Mouse (Mus musculus): ENCODE data around the gene Nav1. TPM values are rescaled to one million over a fixed set of nuclear protein-coding genes. Genes with fewer than 3 reads are reported as not detected.

The Nav1 gene
- total and polyA plus RNA-seq, 2 experiments from 2014 or later: 39.9 to 90.0 TPM

DNA sequence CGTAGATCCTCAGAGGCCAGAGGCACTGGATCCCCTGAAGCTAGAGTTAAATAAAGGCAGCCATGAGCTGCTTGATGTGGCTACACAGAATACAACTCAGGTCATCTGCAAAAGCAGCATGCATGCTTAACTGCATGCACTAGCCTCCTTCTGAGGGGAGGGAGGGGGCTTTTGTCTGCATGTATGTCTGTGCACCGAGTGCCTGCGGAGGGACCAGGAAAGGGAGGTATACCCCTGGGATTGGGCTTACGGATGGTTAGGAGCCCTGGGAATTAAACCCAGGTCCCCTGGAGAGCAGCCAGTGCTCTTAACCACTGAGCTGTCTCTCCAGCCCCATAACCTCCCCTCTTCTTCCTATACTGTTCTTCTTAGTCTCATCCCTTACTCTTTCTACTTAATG, 195.0 kb downstream of the Nav1 start:
- WGBS: 83% methylated on average over 4 of the region's 4 CpGs
- Histone ChIP-seq H3K4me3 (ENCODE audit: low read length) (no peak overlapping the region), H3K9me3 (ENCODE audit: low read length) (no peaks in the 10 kb centered on the region), H3K27me3 (ENCODE audit: insufficient read depth, low read length) (no peaks in the 10 kb centered on the region), H3K9ac (replicated peaks; ENCODE audit: low read length) (no peak overlapping the region), H3K36me3 (ENCODE audit: insufficient read depth, low read length) (peaks cover 76% of the 10 kb centered on the region), H3K4me1 (ENCODE audit: insufficient read depth, low read length) (no peaks in the 10 kb centered on the region), H3K4me2 (ENCODE audit: low read depth, low read length) (no peak overlapping the region), H3K27ac (no peak overlapping the region)
- no peak for DNase-seq (ENCODE audit: low spot score)
- no peak for ATAC-seq
- no peak for TF ChIP-seq CTCF (IDR thresholded peaks at IDR 0.05; ENCODE audit: low read depth)

DNA sequence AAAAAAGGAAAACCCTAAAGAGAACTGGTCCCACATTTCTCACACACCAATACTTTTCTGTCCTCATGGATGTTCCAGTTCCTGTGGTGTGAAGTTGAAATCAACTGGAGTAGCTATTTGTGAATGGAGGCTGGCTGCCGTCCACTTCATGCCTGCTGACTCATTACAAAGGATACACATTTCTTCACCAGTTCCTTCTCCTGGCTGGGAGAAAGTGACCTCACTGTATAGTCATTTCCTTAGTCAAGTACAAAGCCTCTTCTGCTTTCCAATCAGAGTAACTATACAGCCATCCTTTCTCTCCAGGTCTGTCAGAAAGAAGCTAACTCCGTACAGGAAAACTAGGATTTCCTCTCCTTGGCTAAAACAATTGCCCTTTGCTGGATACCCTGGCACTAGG, 196.1 kb downstream of the Nav1 start:
- Histone ChIP-seq H3K4me3 (ENCODE audit: low read length) (no peak overlapping the region), H3K4me2 (ENCODE audit: low read depth, low read length) (no peak overlapping the region), H3K36me3 (ENCODE audit: insufficient read depth, low read length) (peaks cover 76% of the 10 kb centered on the region), H3K4me1 (ENCODE audit: insufficient read depth, low read length) (no peaks in the 10 kb centered on the region), H3K9ac (replicated peaks; ENCODE audit: low read length) (no peak overlapping the region), H3K27me3 (ENCODE audit: insufficient read depth, low read length) (no peaks in the 10 kb centered on the region), H3K9me3 (ENCODE audit: low read length) (no peaks in the 10 kb centered on the region), H3K27ac (peak overlapping the region; percentile 5; the same call in 1 of the 2 replicates)
- no peak for TF ChIP-seq CTCF (IDR thresholded peaks at IDR 0.05; ENCODE audit: low read depth)
- DNase-seq (ENCODE audit: low spot score) (peak; percentile 9), ATAC-seq (no peak)
- 75% methylated on average over 2 of the region's 2 CpGs for WGBS

DNA sequence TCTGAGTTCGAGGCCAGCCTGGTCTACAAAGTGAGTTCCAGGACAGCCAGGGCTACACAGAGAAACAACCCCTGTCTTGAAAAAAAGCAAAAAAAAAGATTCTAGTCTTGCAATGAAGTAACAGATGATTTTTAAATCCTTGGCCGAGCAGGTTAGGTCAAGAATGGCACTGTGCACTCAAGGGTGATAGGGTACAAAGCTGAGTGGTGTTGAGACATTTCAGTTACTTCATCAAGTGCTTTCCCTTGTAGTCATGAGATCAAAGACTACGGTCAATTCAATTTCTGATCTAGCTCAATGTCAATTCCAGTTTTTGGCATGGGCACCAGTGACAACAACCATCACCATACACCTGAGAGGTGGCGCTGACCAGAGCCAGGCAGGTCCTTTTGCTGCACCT, 198.1 kb downstream of the Nav1 start:
- H3K4me3 ChIP-seq (ENCODE audit: low read length): no peak overlapping the region
- H3K36me3 ChIP-seq (ENCODE audit: insufficient read depth, low read length): peaks cover 77% of the 10 kb centered on the region
- no peak overlapping the region for H3K9ac ChIP-seq (replicated peaks; ENCODE audit: low read length)
- H3K4me1 ChIP-seq (ENCODE audit: insufficient read depth, low read length): no peaks in the 10 kb centered on the region
- no peaks in the 10 kb centered on the region for H3K27me3 ChIP-seq (ENCODE audit: insufficient read depth, low read length)
- no peak overlapping the region for H3K4me2 ChIP-seq (ENCODE audit: low read depth, low read length)
- DNase-seq (ENCODE audit: low spot score): no peak
- no peak overlapping the region for H3K27ac ChIP-seq
- 95% methylated on average over 4 of the region's 4 CpGs for WGBS
- no peaks in the 10 kb centered on the region for H3K9me3 ChIP-seq (ENCODE audit: low read length)
- no peak for TF ChIP-seq CTCF (IDR thresholded peaks at IDR 0.05; ENCODE audit: low read depth)
- no peak for ATAC-seq

DNA sequence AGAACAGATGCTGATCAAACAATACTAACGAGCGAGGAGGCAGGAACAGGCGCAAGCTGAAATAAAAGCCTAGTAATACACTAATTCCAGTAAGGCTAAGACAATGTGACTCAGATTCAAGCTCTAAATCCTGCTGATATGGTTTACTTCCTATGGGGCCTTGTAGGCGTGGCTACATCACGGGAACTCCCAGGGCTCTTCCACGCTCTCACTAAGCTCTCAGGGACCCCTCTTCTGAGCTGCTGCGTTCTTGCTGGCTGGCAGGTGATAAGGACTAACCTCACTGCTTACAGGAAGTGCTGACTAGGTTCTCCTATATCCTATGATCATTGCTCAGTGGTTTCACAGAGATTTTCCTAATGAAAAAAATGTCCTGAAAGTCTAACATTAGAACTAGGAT, 201.7 kb downstream of the Nav1 start:
- Histone ChIP-seq H3K36me3 (ENCODE audit: insufficient read depth, low read length) (peaks cover 80% of the 10 kb centered on the region), H3K4me3 (ENCODE audit: low read length) (no peak overlapping the region), H3K27me3 (ENCODE audit: insufficient read depth, low read length) (no peaks in the 10 kb centered on the region), H3K27ac (no peak overlapping the region), H3K9me3 (ENCODE audit: low read length) (no peaks in the 10 kb centered on the region), H3K4me2 (ENCODE audit: low read depth, low read length) (no peak overlapping the region), H3K9ac (replicated peaks; ENCODE audit: low read length) (no peak overlapping the region), H3K4me1 (ENCODE audit: insufficient read depth, low read length) (no peaks in the 10 kb centered on the region)
- DNase-seq (ENCODE audit: low spot score) (no peak), ATAC-seq (no peak)
- TF ChIP-seq CTCF (IDR thresholded peaks at IDR 0.05; ENCODE audit: low read depth): no peak
- WGBS: 88% methylated on average over 7 of the region's 7 CpGs

DNA sequence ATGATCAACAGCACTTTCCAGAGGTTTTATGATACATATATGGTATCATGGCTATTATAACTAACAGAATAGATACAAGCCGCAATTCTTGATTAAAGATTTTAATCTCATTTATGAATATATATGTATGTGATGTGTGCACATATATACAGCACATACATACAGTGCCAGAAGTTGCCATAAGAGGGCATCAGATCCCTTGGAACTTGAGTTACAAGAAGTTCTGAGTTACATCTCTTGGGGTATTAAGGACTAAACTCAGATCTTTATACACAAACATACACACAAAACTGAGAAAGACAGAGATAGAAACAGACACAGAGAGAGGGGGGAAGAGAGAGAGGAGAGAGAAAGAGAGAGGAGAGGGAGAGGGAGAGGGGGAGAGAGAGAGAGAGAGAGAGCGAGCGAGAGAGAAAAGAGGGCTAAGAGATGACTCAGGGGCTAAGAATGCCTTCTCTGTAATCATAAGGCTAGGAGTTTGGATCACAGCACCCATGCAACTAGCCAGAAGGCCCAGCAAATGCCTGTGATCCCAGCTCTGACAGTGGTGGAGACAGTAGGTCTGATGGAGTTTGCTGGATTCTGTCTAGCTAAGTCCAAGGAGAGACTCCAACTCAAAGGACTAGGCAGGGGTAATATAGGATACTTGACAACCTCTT, 205.5 kb downstream of the Nav1 start:
- H3K4me3 ChIP-seq (ENCODE audit: low read length): no peak overlapping the region
- no peak overlapping the region for H3K27ac ChIP-seq
- no peaks in the 10 kb centered on the region for H3K4me1 ChIP-seq (ENCODE audit: insufficient read depth, low read length)
- no peak overlapping the region for H3K4me2 ChIP-seq (ENCODE audit: low read depth, low read length)
- ATAC-seq (no peak), DNase-seq (ENCODE audit: low spot score) (peak; percentile 39)
- H3K9me3 ChIP-seq (ENCODE audit: low read length): no peaks in the 10 kb centered on the region
- H3K9ac ChIP-seq (replicated peaks; ENCODE audit: low read length): no peak overlapping the region
- WGBS: 96% methylated on average over 3 of the region's 3 CpGs
- no peaks in the 10 kb centered on the region for H3K27me3 ChIP-seq (ENCODE audit: insufficient read depth, low read length)
- peak; percentile 34 for TF ChIP-seq CTCF (IDR thresholded peaks at IDR 0.05; ENCODE audit: low read depth)
- peaks cover 77% of the 10 kb centered on the region for H3K36me3 ChIP-seq (ENCODE audit: insufficient read depth, low read length)

DNA sequence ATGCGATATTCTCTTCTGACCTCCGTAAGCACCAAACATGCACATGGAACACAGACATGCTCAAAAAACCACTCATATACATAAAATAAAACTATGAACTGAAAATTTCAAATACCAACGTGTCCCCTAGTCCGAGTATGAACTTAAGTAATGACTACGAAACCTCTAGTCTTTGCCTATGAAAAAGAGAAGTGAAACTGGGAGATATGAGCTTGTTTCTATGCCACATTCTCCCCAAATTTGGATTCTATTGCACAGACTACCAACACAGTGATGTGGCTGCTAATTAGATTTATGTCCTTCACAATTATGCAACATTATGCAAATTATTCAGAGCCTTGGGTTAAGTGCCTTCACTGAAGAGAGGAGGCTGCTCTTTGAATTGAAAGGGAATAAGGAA, 207.6 kb downstream of the Nav1 start:
- Histone ChIP-seq H3K4me3 (ENCODE audit: low read length) (no peak overlapping the region), H3K36me3 (ENCODE audit: insufficient read depth, low read length) (peaks cover 70% of the 10 kb centered on the region), H3K9ac (replicated peaks; ENCODE audit: low read length) (no peak overlapping the region), H3K4me1 (ENCODE audit: insufficient read depth, low read length) (no peaks in the 10 kb centered on the region), H3K4me2 (ENCODE audit: low read depth, low read length) (no peak overlapping the region), H3K9me3 (ENCODE audit: low read length) (no peaks in the 10 kb centered on the region), H3K27ac (no peak overlapping the region), H3K27me3 (ENCODE audit: insufficient read depth, low read length) (no peaks in the 10 kb centered on the region)
- DNase-seq (ENCODE audit: low spot score): no peak
- TF ChIP-seq CTCF (IDR thresholded peaks at IDR 0.05; ENCODE audit: low read depth): no peak
- no peak for ATAC-seq
- WGBS: 93% methylated on average over 5 of the region's 5 CpGs

DNA sequence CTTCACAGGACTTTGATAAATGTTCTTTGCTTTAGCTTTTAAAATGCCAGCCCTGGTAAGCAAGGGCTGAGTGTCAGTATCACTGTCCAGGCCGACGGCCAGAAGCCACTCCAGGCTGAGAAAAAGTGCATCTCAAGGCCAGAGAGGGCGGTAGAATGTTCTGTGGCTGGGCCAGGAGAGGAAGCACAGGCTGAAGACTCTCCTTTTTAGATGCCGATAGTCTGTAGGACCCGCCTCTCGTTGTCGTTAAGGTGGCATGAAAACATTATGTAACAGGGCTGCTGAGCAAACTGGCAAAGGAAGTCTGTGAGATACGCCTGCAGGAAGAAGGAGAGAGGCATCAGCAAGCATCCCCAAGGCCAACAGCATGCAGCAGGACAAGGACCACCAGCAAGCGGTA, 221.9 kb downstream of the Nav1 start:
- DNase-seq (ENCODE audit: low spot score): no peak
- no peaks in the 10 kb centered on the region for H3K9me3 ChIP-seq (ENCODE audit: low read length)
- H3K4me2 ChIP-seq (ENCODE audit: low read depth, low read length): no peak overlapping the region
- no peak for ATAC-seq
- H3K4me3 ChIP-seq (ENCODE audit: low read length): no peak overlapping the region
- peaks cover 69% of the 10 kb centered on the region for H3K36me3 ChIP-seq (ENCODE audit: insufficient read depth, low read length)
- 94% methylated on average over 9 of the region's 9 CpGs for WGBS
- no peaks in the 10 kb centered on the region for H3K4me1 ChIP-seq (ENCODE audit: insufficient read depth, low read length)
- no peak overlapping the region for H3K27ac ChIP-seq
- TF ChIP-seq CTCF (IDR thresholded peaks at IDR 0.05; ENCODE audit: low read depth): no peak
- H3K27me3 ChIP-seq (ENCODE audit: insufficient read depth, low read length): no peaks in the 10 kb centered on the region
- no peak overlapping the region for H3K9ac ChIP-seq (replicated peaks; ENCODE audit: low read length)

Small RNA genes lying within 50 kb of the gene (microRNA-seq; reads per million reads assigned to microRNA genes)
- gene Mir1231: 2.5 reads per million in 2 experiments

Other genes starting within 250 kb of the Nav1 start
- 158 and 165 TPM in 2 replicates for gene Shisa4, start 232.1 kb downstream of the Nav1 start, total RNA-seq (2014; rRNA removed)
- gene Shisa4, start 232.1 kb downstream of the Nav1 start, polyA plus RNA-seq (2015; fragmentation: Nextera tagmentation; extraction: Ambion mirVana): 160 and 161 TPM in 2 replicates
- gene Ipo9, start 176.8 kb downstream of the Nav1 start, total RNA-seq (2014; rRNA removed): 118 and 134 TPM in 2 replicates
- gene Ipo9, start 176.8 kb downstream of the Nav1 start, polyA plus RNA-seq (2015; fragmentation: Nextera tagmentation; extraction: Ambion mirVana): 90.9 and 91.1 TPM in 2 replicates
- gene Csrp1, start 112.8 kb upstream of the Nav1 start, total RNA-seq (2014; rRNA removed): 93.1 and 95.2 TPM in 2 replicates
- 33.0 and 35.2 TPM in 2 replicates for gene Csrp1, start 112.8 kb upstream of the Nav1 start, polyA plus RNA-seq (2015; fragmentation: Nextera tagmentation; extraction: Ambion mirVana)
- gene Phlda3, start 158.8 kb upstream of the Nav1 start, total RNA-seq (2014; rRNA removed): 66.4 and 82.3 TPM in 2 replicates
- gene Phlda3, start 158.8 kb upstream of the Nav1 start, polyA plus RNA-seq (2015; fragmentation: Nextera tagmentation; extraction: Ambion mirVana): 51.1 and 51.5 TPM in 2 replicates
- gene Tnni1, start 172.1 kb upstream of the Nav1 start, total RNA-seq (2014; rRNA removed): 1.3 and 2.4 TPM in 2 replicates
- gene Tnni1, start 172.1 kb upstream of the Nav1 start, polyA plus RNA-seq (2015; fragmentation: Nextera tagmentation; extraction: Ambion mirVana): 1.0 and 1.1 TPM in 2 replicates
- 0.21 TPM in 1 of 2 replicates, not detected in the other for gene Lad1, start 211.3 kb upstream of the Nav1 start, total RNA-seq (2014; rRNA removed)
- gene Lad1, start 211.3 kb upstream of the Nav1 start, polyA plus RNA-seq (2015; fragmentation: Nextera tagmentation; extraction: Ambion mirVana): 0.39 and 0.40 TPM in 2 replicates
- 0.47 and 0.79 TPM in 2 replicates for gene Tnnt2, start 229.1 kb upstream of the Nav1 start, total RNA-seq (2014; rRNA removed)
- gene Tnnt2, start 229.1 kb upstream of the Nav1 start, polyA plus RNA-seq (2015; fragmentation: Nextera tagmentation; extraction: Ambion mirVana): 1.8 and 2.5 TPM in 2 replicates